Mouse (Mus musculus) CD4-positive, CD25-positive, alpha-beta regulatory T cell, adult 4 months (primary cell): ENCODE data around the gene Gab2. TPM values are rescaled to one million over a fixed set of nuclear protein-coding genes. Genes with fewer than 3 reads are reported as not detected.

Experiments
- ATAC-seq: one replicate; pipeline ENCODE4 v1.8.0; 2017
- polyA plus RNA-seq, 2 experiments: library from polyadenylated mRNA; unstranded; fragments of 100-300 nt; shearing (Covaris generic); gene quantifications; one replicate each; pipeline ENCODE4 v1.2.1; 2017

The Gab2 gene
- polyA plus RNA-seq, 2 experiments from 2014 or later: not detected

DNA sequence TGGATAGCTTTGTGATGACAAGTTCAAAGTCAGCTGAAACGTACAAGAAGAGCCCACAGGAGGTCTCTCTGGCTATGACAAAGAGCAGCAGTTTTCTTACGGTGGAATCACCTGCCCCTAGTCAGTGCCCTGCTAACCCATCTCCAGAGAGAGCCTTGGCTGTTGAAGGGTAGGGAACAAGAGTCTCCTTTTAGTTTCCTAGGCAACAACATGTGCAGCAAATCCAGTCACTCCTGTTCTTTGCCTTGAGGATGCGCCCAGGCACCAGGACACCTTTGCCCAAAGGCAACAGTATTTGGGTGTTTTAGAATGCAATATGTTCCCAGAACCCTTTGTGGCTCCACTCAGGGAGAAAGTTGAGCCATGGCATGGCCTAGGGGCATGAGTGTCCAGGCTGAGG, 266.9 kb downstream of the Gab2 start:
- no peak for ATAC-seq

DNA sequence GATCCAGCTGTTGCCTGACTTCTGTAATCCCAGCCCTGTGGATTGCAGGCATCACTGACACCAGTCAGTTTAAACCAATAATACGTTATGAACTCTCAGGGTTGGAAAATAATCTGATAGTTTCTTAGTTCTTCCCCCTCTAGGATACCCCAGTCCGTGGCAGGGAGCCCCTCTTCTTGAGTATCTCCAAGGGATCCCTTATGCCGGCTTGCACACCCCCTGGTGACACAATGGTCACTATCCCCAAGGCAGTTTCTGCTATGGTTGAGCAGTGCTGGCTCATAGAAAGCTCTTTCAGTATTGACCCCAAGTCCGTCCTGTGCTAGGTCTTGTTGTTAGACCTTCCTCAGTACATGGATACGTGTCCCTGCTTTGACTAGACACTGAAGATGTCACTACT, 267.4 kb downstream of the Gab2 start:
- ATAC-seq: no peak

DNA sequence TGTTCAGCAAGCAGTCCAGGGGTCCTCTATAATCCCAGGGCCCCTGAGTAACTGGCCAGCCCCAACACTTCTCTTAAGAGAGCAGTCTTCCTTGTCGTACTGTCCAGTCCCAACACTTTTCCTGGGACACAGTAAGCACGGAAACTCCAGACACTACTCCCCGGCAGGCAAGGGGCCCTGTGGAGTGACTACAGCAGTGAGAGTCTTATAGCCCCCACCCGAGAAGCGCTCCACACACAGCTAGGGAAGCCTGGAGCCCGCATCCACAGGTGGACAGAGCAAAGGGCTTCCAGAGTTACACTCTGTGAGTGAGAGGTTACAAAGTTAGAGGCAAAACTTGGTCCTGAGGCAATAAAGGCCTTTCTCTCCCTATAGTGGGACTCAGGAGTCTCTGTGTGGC, 268.1 kb downstream of the Gab2 start:
- no peak for ATAC-seq

DNA sequence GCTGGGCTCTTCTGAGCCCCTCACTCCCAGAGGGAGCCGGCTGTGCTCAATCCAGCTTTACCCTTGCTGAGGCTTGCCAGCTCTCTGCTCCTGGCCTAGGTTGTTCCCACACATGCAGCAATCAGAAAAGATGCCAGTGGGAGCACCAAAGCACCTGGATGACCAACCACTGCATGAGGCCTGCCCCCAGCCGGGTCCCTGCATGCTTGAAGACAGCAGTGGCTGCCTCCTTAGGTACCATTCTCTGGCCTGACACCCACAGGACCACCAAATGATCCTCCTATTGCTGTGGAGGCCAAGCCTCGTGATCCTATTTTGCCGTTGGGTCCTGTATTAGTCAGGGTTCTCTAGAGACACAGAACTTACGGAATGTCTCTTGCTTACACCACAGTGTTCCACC, 269.5 kb downstream of the Gab2 start:
- no peak for ATAC-seq

DNA sequence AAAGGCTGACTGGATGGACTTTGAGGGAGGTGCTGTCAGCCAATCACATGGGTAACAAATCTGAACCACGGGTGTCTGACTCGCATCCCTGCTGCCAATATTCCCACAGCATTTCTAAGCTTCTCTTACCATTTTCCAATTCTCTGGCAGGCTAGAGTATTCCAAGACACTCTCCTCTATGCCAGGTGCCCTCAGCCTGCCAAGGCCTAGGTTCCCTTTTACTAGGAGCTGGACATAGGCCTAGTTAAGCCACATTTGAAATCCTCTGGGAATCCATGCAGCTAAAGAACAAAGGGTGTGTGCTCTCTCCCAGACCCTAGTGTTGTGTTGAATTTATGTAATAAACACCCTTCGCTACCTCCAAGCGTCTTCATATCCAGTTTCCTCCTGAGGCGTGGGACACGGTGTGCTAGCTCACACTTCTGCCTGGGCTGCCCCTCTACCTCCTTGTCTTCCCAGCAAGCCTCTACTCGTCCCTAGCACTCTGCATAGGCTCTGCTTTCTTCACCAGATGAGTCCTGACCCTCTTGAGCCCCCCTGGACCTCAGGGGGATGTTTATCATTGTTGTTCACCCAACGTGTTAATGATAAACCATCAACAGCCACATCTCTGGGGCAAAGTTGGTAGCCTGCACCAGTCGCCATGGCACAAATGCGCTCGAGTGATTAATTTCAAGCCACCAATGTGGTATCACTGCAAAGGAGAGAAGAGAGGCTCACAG, 270.6 kb downstream of the Gab2 start:
- ATAC-seq: no peak

DNA sequence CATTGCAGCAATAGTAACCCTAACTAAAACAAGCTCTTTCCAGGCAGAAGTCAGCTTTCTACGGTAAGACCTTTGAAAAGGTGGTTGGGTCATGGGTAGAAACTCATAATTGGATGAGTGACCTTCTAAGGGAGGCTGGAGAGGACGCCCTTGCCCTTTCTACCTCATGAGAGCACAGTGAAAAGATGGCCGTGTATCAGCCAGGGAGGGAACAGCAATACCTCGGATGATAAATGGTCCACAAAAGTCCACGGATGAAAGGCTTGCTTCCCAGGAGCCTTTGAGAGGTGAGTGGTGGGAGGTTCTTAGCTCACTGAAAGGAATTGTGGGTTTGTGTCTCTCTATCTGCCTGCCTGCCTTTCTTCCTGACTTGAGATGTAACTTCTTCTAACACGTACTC, 272.0 kb downstream of the Gab2 start:
- ATAC-seq: no peak

DNA sequence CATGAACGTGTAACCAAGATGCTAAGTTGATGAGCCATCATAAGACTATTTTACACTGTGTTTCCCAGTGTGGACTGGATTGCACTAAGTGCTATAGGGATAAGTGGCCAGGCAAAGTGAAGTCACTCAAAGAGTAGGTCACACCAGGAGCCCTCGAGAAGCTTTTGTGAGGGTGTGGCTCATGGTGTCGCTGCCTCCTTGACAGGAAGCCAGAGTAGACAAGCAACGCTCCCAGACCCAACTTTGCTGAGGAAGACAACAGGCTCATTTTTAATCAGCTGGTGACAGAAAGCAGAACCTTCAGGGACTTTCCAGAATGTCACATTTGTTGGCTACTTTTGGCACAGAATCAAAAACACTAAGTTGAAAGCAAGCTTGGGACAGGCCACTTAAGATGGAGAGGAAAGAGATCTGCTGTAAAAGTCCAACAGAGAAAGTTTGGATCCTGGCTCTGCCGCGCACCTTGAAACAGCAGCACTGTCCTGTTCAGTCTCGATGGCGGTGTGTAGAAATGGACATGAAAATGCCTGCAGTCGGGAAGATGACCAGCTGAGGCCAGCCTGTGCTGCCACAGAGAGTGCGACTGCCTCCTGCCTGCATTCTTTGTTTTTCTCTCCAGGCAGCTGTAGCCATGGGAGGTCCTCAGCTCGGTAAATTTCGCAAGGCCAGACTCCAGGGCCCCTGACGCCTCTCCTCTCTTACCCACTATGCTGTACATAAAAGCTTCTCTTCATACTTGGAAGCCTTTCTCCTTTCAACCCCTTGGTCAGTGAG, 273.9 kb downstream of the Gab2 start:
- ATAC-seq: peak; percentile 54

DNA sequence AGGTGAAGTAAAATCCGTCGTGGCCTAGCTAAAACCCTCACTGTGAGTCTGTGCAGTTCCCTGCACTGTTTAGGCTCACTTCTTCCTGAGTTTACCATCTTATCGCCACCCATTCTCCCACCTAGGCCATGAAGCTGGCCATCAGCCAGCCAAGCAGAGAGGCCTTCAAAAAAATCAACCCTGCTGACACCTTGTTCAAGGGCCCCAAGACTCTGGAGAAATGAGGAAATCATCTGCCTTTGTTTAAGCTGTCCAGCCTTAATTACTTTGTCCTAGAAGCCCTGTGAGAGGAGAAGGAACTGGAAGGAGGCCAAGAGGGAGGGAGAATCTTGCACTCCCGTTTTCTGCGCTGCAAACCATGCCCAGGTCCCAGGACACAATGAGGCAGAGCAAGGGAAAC, 274.9 kb downstream of the Gab2 start:
- no peak for ATAC-seq

DNA sequence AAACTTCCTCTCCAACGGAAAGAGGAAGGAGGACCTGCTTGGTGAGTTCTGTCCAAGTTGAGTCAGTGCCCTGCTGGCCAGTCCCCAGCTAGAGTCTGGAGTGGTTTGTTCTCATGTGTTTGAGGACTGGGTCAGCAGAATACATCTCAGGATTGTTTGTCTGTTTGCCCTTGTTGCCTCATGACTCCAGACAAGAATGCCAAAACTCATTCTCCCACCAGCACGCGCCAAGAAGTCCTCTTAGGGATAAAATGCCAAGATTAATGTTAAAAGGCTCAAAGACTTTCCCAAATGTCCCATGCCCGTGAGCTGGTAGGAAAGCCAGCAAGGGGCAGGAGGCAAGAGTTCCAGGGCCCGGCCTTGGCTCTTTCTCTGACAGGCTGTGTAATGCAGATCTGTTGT, 275.5 kb downstream of the Gab2 start:
- ATAC-seq: no peak

DNA sequence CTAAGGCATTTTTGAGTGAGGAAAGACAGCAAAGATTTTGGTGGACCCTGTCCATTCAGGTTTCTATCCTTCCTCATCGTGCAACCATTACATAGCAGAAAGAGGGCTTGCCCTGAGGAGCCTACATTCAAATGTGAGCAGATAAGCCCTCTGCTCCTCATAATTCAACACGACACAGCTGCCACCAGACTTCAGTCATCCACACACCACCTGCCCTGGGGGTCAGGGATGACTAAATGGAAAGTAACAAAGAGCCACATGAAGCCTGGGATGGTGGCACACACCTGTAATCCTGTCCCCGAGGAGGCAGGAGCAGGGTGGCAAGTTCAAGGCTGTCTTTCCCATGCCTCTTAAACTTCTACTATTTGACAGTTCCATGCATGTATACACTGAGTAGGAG, 276.5 kb downstream of the Gab2 start:
- ATAC-seq: no peak

DNA sequence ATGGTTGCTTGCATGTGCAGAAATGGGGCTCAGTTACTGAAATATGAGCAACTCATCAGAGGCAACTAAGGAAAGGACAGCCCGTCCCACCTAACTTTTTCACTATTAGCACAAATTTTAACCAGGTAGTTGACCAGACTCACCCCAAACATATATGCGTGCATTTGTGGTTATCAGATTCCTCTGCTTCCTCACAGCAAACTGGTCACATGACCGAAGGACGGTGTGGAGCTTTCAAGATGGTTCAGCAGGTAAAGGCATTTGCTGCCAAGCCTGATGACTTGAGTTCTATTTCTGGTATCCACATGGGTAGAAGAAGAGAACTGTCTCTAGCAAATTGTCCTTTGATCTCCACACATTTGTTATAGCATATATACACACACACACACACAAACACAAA, 277.0 kb downstream of the Gab2 start:
- ATAC-seq: no peak

Other genes starting within 250 kb of the Gab2 start
- 10 to 100 TPM in 1 of 2 experiments, 1 to 10 TPM in 1; 7.4 to 11.5 TPM for gene Nars2, start 130.1 kb upstream of the Gab2 start, polyA plus RNA-seq